Mouse (Mus musculus) left cerebral cortex, postnatal 36 days (tissue): ENCODE results near the gene Tmcc3. TPM values are rescaled to one million over a fixed set of nuclear protein-coding genes. Genes with fewer than 3 reads are reported as not detected.
"Not testable (repeated sequence)": the region's sequence is repeated elsewhere in the genome, so short reads cannot be mapped to it uniquely, and the experiment has no call there.

Experiments
- DNase-seq, 2 experiments: peaks; one replicate each; pipeline ENCODE4 v3.0.0; 2021 to 2022; ENCODE audit warnings: low spot score in 2 of 2, mixed read lengths in 1 of 2
- intact Hi-C: fragments of 180-260 bp; cut with DNase I; formaldehyde crosslinking; loops from one replicate; pipeline ENCODE4 v1.15.1; 2025
- total RNA-seq, 2 experiments: library from RNA; stranded (reverse); gene quantifications; 2 replicates each; pipeline ENCODE4 v1.2.3; 2021

Gene Tmcc3
- total RNA-seq, 2 experiments from 2014 or later = 23.2 to 24.5 TPM

DNA sequence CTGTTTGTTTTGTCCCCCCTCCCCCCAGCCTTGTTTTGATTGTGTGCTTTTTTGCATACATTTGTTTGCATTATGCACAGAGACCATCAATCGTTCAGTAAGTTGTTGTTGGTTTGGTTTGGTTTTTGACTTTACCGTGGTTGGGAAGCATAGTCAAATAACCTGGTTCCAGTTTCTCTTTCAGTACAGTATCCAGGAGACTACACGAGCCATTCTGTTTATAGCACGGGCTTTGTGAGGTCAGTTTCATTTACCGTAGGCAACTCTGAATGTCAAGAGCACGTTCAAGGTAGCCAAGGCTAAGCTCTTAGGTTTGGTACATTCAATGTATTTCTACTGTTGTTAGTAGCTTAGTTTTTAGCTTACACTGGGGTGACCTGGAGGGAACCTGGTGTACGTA lies 214.0 kb downstream of the Tmcc3 start:
- intact Hi-C loops = no loop called here

DNA sequence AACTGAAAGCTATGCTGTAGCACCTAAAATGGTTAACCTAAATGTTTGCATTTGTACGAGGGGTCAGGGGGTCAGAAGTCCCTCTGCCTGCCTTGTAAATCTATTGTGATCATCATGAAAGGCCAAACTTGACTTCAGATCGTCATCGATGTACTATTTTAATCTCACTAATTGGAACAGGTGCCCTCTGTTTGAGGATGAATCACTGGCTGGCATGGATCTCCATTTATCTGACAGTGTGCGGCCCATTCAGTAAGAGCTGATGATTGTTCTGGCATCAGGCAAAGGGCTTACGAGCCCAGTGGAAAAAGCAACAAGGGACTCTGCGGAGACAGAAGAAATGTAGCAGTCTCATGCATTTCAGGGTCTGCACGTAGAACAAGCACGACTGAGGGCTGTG lies 215.1 kb downstream of the Tmcc3 start:
- no peak for DNase-seq
- intact Hi-C loops = no loop called here

More for the DNA sequence above, 214.0 kb downstream of the Tmcc3 start:
- DNase-seq = no peak

- no peak for DNase-seq
- intact Hi-C loops = no loop called here
Observed at GRCm38 (mm10) chr10:94527248-94527647, 215.5 kb downstream of the Tmcc3 start.

DNA sequence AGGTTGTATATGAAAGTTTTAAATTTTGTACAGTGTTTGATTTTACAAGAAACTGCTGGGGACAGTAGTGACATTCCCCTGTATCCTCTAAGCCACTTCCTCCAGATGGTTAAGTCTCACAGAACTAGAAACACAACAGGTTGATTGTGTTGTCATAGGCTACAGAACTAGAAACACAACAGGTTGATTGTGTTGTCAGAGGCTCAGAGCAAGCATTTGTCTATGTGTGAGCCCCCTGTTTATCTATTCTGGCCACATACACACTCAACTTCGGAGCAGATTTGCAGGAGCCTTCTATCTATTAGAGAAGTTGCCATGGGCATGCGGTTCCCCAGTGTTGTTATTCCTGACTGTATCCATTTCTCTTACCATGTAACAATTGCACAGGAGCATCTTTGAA lies 218.3 kb downstream of the Tmcc3 start:
- intact Hi-C loops = no loop called here
- DNase-seq = no peak

DNA sequence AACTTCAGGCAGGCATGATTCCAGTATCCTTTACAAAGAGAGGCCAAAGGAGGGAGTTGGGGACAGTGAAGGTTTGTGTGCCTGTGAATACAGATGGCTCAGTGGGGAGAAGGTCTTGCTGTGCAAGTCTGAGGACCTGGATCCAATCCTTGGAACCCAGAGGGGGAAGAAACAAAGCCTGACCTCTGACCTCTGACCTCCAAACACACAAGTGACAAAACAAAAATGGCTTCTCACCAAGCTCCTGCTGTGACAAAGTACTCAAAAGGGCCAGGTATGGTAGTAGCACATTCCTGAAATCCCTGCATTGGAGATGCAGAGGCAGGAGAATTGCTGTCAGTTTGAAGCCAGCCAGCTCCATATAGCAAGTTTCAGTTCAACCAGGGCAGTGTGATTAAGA lies 219.7 kb downstream of the Tmcc3 start:
- no peak for DNase-seq
- intact Hi-C loops = no loop called here

DNA sequence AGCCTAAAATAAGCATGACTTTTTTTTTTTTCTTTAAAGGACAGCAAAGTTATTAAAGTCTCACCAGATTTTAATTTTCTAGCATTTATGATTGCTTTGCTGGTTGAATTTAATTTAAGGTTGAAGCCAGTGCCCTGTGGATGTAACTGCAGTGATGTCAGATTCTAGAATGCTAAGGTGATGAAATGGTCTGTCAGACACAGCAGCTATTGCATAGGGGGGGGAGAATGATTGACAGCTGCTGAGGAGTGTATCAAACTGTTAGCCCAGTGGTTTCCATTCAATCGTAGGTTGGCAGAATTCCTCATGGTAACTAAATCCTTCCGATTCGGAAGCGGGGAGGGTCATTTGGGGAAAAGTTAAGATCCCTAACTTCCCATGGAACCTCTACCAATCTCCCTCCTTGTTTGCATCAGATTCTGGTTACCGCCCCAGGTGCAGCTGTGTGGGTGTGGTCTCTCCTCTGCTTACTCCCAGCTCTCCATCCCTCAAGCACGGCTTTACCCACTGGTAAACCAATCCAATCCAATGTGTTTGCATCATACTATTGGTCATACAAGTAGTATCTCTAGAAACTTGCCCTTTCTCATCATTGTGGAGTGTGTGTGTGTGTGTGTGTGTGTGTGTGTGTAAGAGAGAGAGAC lies 221.5 kb downstream of the Tmcc3 start:
- intact Hi-C loops = no loop called here
- no peak for DNase-seq

DNA sequence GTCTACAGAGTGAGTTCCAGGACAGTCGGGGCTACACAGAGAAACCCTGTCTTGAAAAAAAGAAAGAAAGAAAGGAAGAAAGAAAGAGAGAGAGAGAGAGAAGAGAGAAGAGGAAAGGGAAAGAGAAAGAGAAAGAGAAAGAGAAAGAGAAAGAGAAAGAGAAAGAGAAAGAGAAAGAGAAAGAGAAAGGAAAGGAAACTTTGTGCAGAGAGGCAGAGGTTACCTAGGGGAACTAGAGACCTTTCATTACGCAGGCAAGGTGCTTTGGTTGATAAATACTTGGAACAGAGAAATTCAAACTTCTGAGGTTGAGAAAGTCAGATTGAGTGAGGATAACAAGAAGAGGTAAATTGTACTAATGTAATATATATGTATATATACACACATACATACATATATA lies 226.9 kb downstream of the Tmcc3 start:
- intact Hi-C loops, DNase-seq: not testable (repeated sequence)

DNA sequence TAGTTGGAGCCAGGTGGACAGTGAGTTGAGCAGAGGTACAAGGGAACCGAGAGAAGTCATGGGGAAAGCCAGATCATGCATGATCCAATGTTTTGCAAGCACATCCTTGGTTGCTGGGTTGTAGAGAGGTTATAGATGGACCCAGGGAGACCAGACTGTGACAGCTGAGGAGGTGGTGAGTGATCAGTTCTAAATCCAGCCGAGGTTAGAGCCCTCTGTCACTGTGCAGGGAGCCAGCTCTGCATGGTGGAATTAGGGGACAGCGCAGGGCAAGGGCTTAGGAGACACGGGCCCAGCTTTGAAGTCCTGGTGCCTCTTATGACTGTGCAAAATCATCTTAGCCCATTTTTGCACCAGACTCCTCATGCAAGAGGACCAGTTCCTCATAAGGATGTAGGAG lies 228.5 kb downstream of the Tmcc3 start:
- DNase-seq = no peak
- intact Hi-C loops = no loop called here

- peak in 1 of 2 experiments; percentile 14 for DNase-seq
- intact Hi-C loops = no loop called here
Observed at GRCm38 (mm10) chr10:94543956-94544355, 232.2 kb downstream of the Tmcc3 start.

DNA sequence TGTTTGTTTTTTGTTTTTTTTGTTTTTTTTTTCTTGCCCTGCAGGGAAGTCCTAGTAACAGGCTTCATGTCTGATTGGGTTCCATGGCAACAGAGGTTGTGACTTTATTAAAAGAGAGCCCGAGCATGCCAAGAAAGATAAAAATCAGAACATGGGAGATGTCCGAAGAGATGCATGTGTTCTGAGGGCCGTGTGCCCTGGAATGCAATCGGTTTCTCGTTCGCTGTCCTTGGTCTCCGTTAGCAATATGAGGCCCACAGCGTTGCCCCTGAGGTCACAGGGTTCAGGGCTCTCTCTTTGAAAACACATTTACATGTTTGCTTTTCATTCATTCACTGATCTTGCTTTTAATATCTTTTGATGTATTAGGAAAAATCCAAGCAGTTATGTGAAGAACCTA lies 233.1 kb downstream of the Tmcc3 start:
- no peak for DNase-seq
- intact Hi-C loops = no loop called here

DNA sequence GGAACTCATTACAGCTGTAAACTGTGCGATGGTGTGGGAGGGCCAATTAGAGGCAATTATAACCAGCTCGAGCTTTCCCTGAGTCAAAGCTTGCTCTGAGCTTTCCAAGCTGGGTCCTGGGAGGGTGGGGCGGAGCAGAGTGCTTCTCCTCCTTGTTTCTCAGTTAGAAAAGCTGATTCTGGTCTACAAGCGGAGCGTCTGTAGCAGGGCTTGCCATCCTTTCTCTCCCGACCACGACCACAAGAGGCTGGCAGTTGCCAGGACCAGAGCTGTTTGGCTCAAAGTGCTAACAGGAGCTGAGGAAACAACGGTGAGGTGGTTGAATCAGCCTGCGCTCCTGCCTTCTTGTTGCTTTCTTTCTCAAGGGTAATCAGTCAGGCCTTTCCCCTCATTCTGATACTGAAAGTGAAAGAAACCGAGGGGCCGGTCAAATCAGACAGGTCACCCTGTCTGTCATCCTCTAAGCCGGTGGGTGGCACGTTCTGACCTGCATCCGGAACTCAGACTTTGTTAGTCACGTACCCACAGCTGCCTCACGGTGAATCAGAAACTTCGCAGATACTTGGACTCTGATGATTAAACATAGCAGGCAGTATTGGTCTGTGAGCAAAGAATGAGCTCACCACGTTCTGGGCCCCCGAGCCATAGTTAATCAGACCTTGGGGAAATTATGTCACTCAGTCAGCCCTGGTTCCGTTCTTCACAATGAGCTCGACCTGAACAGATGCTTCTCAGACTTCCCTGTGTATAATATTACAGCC lies 233.7 kb downstream of the Tmcc3 start:
- DNase-seq = peak; percentile 33 to 48
- intact Hi-C loops = no loop called here

DNA sequence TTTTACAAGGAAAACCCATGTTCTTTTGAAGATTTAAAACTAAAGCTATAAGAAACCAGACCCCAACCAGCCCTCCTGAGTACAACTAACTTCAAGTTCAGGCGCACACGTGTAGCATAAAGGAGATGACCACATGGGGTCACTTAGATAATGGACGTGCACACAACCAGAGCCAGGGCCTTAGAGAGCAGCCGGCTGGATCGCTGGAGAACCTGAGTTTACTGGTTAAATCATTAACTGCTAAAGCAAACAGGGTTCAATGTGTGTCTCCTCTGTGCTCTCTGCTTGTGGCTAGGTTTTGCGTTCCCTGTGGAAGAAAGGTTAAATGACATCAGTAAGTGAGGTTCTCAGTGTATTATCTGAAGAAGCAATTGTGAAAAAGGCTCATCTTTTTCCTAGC lies 234.9 kb downstream of the Tmcc3 start:
- intact Hi-C loops = no loop called here
- no peak for DNase-seq

- DNase-seq = no peak
- intact Hi-C loops = no loop called here
Observed at GRCm38 (mm10) chr10:94549511-94550232, 237.9 kb downstream of the Tmcc3 start.

GRCm38 (mm10) chr10:94550649-94551048 lies 238.9 kb downstream of the Tmcc3 start:
- intact Hi-C loops = no loop called here
- no peak for DNase-seq

DNA sequence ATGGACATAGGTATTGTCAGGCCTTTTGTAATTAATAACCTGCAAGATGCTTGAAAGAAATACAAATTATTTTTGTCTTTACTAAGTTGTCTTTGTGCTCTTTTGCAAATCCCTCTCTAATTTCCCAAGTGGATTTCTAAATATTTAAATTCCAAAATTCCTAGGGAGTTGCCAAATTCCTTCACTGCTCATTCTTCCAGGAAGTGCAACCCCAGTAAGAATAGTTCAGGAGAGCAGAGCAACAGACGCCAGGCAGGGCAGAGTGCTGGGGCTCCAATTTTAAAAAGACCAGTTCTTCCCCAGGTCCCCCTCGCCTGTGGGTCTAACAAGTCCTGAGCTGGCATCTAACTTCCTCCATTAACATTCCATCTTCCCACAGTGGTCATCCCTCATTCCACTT lies 239.3 kb downstream of the Tmcc3 start:
- intact Hi-C loops = no loop called here
- no peak for DNase-seq

DNA sequence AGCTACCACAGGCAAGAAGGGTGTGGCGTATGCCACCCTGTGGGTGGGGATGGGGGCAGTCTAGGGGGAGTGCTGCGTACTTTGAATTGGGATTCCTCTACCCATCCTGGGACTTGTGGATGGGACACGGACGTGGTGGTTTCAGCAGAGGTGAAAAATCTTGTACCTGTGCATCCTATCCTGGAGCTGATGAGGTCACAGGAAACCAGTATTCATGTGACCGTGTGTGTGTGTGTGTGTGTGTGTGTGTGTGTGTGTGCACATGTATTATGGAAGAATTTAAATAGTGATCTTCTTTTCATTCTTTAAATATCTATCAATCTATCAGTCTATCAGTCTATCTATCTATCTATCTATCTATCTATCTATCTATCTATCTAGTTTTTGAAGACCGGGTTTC lies 239.8 kb downstream of the Tmcc3 start:
- intact Hi-C loops = no loop called here

GRCm38 (mm10) chr10:94551924-94552523 lies 240.3 kb downstream of the Tmcc3 start:
- intact Hi-C loops = no loop called here

More for the DNA sequence above, 239.8 kb downstream of the Tmcc3 start:
- no peak for DNase-seq

GRCm38 (mm10) chr10:94555394-94555793 lies 243.6 kb downstream of the Tmcc3 start:
- DNase-seq = no peak
- intact Hi-C loops = no loop called here

More at GRCm38 (mm10) chr10:94551924-94552523, 240.3 kb downstream of the Tmcc3 start:
- no peak for DNase-seq

GRCm38 (mm10) chr10:94557428-94558149 lies 245.8 kb downstream of the Tmcc3 start:
- DNase-seq = no peak
- intact Hi-C loops = no loop called here

DNA sequence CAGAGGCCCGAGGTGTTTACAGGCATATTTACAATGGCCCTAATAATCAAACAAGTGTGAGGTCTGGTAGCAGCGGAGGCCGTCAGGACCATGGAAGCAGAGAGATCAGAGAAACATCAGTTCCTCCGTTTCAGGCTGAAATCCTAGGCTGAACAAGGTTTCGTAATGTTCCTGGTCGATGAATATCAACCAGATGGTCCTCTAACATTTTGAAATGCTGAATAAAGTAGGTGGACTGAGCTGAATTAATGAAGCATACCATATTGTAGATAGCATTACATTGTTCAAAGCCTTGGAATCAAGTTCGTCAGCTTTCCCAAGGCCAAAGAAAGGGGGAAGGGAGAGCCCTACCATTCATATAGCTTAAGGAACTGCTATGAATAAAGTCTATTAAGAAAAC lies 247.1 kb downstream of the Tmcc3 start:
- no peak for DNase-seq
- intact Hi-C loops = no loop called here
